Mouse (Mus musculus) cortical plate, adult 2 months (tissue): ENCODE data around the gene Timm44.

Experiments
- CTCF ChIP-seq: fragments of 200-500 bp; IDR thresholded peaks from 2 replicates; pipeline ENCODE4 v1.5.1; 2011; ENCODE audit warnings: mild to moderate bottlenecking, control low read depth, low read length; ENCODE audit not compliant: insufficient read depth; ENCODE audit errors: extremely low read depth
- POLR2A ChIP-seq: fragments of 200-500 bp; IDR thresholded peaks from 2 replicates; pipeline ENCODE4 v1.6.1; 2011; ENCODE audit warnings: mild to moderate bottlenecking, low read length, control low read depth; ENCODE audit not compliant: insufficient read depth; ENCODE audit errors: extremely low read depth

DNA sequence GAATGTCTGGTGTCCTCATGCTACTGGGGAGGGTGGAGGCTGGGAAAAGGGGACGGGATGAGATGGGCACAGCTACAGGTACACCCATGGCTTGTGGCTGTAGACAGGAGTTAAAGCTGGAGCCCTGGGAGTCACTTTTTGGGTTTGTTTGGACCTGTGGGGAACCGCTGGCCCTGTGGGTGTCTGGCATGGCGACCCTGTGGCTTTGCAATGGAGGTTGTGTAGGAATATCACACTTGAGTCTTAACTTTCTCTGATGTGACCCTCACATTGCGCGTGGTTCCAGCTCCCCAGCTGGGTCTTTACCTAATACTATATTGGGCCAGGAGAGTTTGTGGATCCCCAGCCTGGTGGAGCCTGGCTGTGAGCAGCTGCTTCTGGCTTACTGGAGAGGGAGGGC is 30.7 kb downstream of the Timm44 start:
- TF ChIP-seq POLR2A (no peak), CTCF (no peak)
